Mouse (Mus musculus): ENCODE data around the gene Vmn2r54. TPM values are rescaled to one million over a fixed set of nuclear protein-coding genes. Genes with fewer than 3 reads are reported as not detected.

The Vmn2r54 gene
- not detected for polyA plus RNA-seq (2017; shearing (Covaris generic))

DNA sequence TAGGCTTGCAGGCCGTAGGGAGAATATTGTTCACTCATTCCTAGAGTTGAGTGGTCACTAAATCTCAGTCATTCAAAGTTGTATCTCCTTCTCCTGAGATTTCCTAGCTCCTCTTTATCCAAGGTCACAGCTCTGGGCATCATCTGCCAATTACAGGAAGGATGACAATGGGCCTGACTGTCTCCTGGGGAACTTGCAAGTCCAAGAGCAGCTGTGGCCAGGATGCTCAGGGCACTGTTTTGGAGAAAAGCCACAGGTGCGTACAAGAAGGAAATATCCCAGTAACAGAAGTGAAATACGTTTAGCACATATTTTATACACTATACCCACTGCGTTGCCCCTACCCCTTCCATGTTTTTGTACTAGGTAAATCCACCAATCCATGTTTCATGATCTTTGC, at the start of gene Vmn2r54:
Gene Vmn2r54 (minus strand): TSS at position 101 of the 400 bp plus-strand sequence.

DNA sequence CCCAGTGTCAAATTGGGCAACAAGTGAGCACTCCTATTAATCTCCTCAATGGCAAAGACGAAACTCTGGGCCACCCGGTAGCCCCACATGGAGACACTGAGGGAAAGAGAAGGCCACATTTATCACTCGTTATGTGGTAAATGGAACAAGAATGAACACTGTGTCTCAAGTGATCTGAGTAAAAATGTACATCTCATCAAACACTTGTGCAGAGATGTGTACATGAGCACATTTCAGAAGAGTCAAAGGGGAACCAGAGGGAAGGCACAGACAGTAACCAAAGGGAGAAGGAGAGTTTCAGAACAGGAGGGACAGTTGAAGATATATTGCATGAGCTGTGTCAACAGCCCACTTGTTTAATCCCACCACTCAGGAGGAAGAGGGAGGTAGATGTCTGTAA, 44.8 kb upstream of the Vmn2r54 start, which contains the start of gene Vmn2r55:
Gene Vmn2r55 (minus strand): TSS at position 101 of the 400 bp plus-strand sequence.

DNA sequence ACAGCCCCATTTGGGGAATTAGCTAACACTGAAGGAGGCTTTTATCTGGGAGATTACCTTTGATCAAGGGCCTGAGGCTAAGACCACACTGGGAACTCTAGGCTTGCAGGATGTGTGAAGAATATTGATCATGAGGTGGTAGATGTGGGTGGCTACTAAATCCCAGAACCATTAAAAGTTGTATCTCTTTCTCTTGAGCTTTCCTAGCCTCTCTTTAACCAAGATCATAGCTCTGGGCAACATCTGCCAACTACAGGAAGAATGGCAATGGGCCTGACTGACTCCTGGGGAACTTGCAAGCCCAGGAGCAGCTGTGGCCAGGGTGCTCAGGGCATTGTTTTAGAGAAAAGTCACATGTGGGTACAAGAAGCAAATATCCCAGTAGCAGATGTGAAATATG, 31.4 kb downstream of the Vmn2r54 start, which contains the start of gene Vmn2r53:
Gene Vmn2r53 (minus strand): TSS at position 101 of the 400 bp plus-strand sequence.

Other genes starting within 250 kb of the Vmn2r54 start
- gene Zfp551, start 217.6 kb downstream of the Vmn2r54 start, polyA plus RNA-seq (2017; shearing (Covaris generic)): 3.5 TPM
- 9.9 TPM for gene Zfp606, start 162.0 kb downstream of the Vmn2r54 start, polyA plus RNA-seq (2017; shearing (Covaris generic))
- gene 2900092C05Rik, start 127.8 kb downstream of the Vmn2r54 start, polyA plus RNA-seq (2017; shearing (Covaris generic)): not detected
- 0.05 TPM for gene Vmn2r53, start 31.5 kb downstream of the Vmn2r54 start, polyA plus RNA-seq (2017; shearing (Covaris generic))
- gene Vmn2r55, start 44.7 kb upstream of the Vmn2r54 start, polyA plus RNA-seq (2017; shearing (Covaris generic)): not detected
- gene Vmn2r56, start 94.7 kb upstream of the Vmn2r54 start, polyA plus RNA-seq (2017; shearing (Covaris generic)): not detected
- 3.0 TPM for gene Zscan18, start 163.3 kb upstream of the Vmn2r54 start, polyA plus RNA-seq (2017; shearing (Covaris generic))
- gene Zfp329, start 178.5 kb upstream of the Vmn2r54 start, polyA plus RNA-seq (2017; shearing (Covaris generic)): 14.7 TPM
- gene Zfp110, start 194.4 kb upstream of the Vmn2r54 start, polyA plus RNA-seq (2017; shearing (Covaris generic)): 73.3 TPM
- 3.5 TPM for gene Zfp128, start 240.9 kb upstream of the Vmn2r54 start, polyA plus RNA-seq (2017; shearing (Covaris generic))